Mouse (Mus musculus): ENCODE data around the gene Ly6g5c. TPM values are rescaled to one million over a fixed set of nuclear protein-coding genes. Genes with fewer than 3 reads are reported as not detected.

Gene Ly6g5c
- polyA plus RNA-seq, 1 experiment from 2014 or later: not detected

- Histone ChIP-seq H3K4me3 (no peak overlapping the region), H3K27me3 (replicated peaks) (peaks cover 61% of the 10 kb centered on the region), H3K36me3 (no peaks in the 10 kb centered on the region), H3K9me3 (replicated peaks) (no peaks in the 10 kb centered on the region), H3K27ac (ENCODE audit: poor library complexity, severe bottlenecking) (no peak overlapping the region), H3K4me2 (no peak overlapping the region), H3K9ac (no peak overlapping the region), H3K4me1 (replicated peaks) (peaks cover 23% of the 10 kb centered on the region)
- 73% methylated on average over 17 of the region's 17 CpGs for WGBS
- ATAC-seq (ENCODE audit: insufficient number of reproducible peaks, low FRiP score): no peak
These were observed 39.7 kb upstream of the Ly6g5c start for GRCm38 (mm10) chr17:35068213-35068914.

GRCm38 (mm10) chr17:35070556-35071229 lies 37.4 kb upstream of the Ly6g5c start:
- no peaks in the 10 kb centered on the region for H3K9me3 ChIP-seq (replicated peaks)
- H3K36me3 ChIP-seq: no peaks in the 10 kb centered on the region
- H3K27me3 ChIP-seq (replicated peaks): peaks cover 37% of the 10 kb centered on the region
- H3K4me1 ChIP-seq (replicated peaks): peaks cover 4% of the 10 kb centered on the region
- H3K4me2 ChIP-seq: no peak overlapping the region
- no peak overlapping the region for H3K27ac ChIP-seq (ENCODE audit: poor library complexity, severe bottlenecking)
- WGBS: 40% methylated on average over 6 of the region's 6 CpGs
- ATAC-seq (ENCODE audit: insufficient number of reproducible peaks, low FRiP score): no peak
- H3K4me3 ChIP-seq: no peak overlapping the region
- H3K9ac ChIP-seq: no peak overlapping the region

- Histone ChIP-seq H3K4me2 (no peak overlapping the region), H3K9ac (no peak overlapping the region), H3K27me3 (replicated peaks) (peaks cover 30% of the 10 kb centered on the region), H3K4me1 (replicated peaks) (0 out of 2 replicates have a peak, but pooled peaks cover under 1% of the 10 kb centered on the region), H3K36me3 (no peaks in the 10 kb centered on the region), H3K9me3 (replicated peaks) (no peaks in the 10 kb centered on the region), H3K27ac (ENCODE audit: poor library complexity, severe bottlenecking) (no peak overlapping the region), H3K4me3 (no peak overlapping the region)
- ATAC-seq (ENCODE audit: insufficient number of reproducible peaks, low FRiP score): no peak
- WGBS: 80% methylated on average over 9 of the region's 9 CpGs
These were observed 36.6 kb upstream of the Ly6g5c start for GRCm38 (mm10) chr17:35071454-35071853.

- ATAC-seq (ENCODE audit: insufficient number of reproducible peaks, low FRiP score): no peak
- Histone ChIP-seq H3K36me3 (no peaks in the 10 kb centered on the region), H3K4me1 (replicated peaks) (peaks cover 19% of the 10 kb centered on the region), H3K9me3 (replicated peaks) (no peaks in the 10 kb centered on the region), H3K9ac (no peak overlapping the region), H3K4me3 (no peak overlapping the region), H3K27ac (ENCODE audit: poor library complexity, severe bottlenecking) (no peak overlapping the region), H3K27me3 (replicated peaks) (0 out of 2 replicates have a peak, but pooled peaks cover 7% of the 10 kb centered on the region), H3K4me2 (no peak overlapping the region)
- WGBS: 55% methylated on average over 17 of the region's 17 CpGs
These were observed 34.0 kb upstream of the Ly6g5c start for GRCm38 (mm10) chr17:35074097-35074496.

GRCm38 (mm10) chr17:35076507-35077176 lies 31.4 kb upstream of the Ly6g5c start, which contains the start of gene Ly6g6e:
Gene Ly6g6e (plus strand): TSS chr17:35076902.
- 34% methylated on average over 10 of the region's 10 CpGs for WGBS

GRCm38 (mm10) chr17:35077285-35077684 lies 30.8 kb upstream of the Ly6g5c start:
- H3K27me3 ChIP-seq (replicated peaks): 0 out of 2 replicates have a peak, but pooled peaks cover 9% of the 10 kb centered on the region
- WGBS: 35% methylated on average over 2 of the region's 2 CpGs
- H3K27ac ChIP-seq (ENCODE audit: poor library complexity, severe bottlenecking): 0 out of 2 replicates have a peak overlapping the region, but pooled peaks have one; percentile 5
- peak overlapping the region; percentile 63 for H3K4me2 ChIP-seq
- no peaks in the 10 kb centered on the region for H3K9me3 ChIP-seq (replicated peaks)
- ATAC-seq (ENCODE audit: insufficient number of reproducible peaks, low FRiP score): 0 out of 2 replicates have a peak, but pooled peaks have one; percentile 36
- H3K9ac ChIP-seq: peak overlapping the region; percentile 60
- H3K36me3 ChIP-seq: no peaks in the 10 kb centered on the region
- peaks cover 36% of the 10 kb centered on the region for H3K4me1 ChIP-seq (replicated peaks)
- H3K4me3 ChIP-seq: peak overlapping the region; percentile 29

More at GRCm38 (mm10) chr17:35076507-35077176, 31.4 kb upstream of the Ly6g5c start, which contains the start of gene Ly6g6e:
- no peak; the same call in 1 of the 2 replicates for ATAC-seq (ENCODE audit: insufficient number of reproducible peaks, low FRiP score)
- Histone ChIP-seq H3K9me3 (replicated peaks) (no peaks in the 10 kb centered on the region), H3K4me2 (peak within 1 kb of the TSS; percentile 63), H3K9ac (peak within 1 kb of the TSS; percentile 60), H3K4me3 (peak within 1 kb of the TSS; percentile 29), H3K4me1 (replicated peaks) (peaks cover 36% of the 10 kb centered on the region), H3K27ac (ENCODE audit: poor library complexity, severe bottlenecking) (0 out of 2 replicates have a peak within 1 kb of the TSS, but pooled peaks have one; percentile 5), H3K36me3 (no peaks in the 10 kb centered on the region), H3K27me3 (replicated peaks) (0 out of 2 replicates have a peak, but pooled peaks cover 6% of the 10 kb centered on the region)

- Histone ChIP-seq H3K27ac (ENCODE audit: poor library complexity, severe bottlenecking) (0 out of 2 replicates have a peak within 1 kb of the TSS, but pooled peaks have one; percentile 5), H3K4me2 (peak within 1 kb of the TSS; percentile 63), H3K27me3 (replicated peaks) (0 out of 2 replicates have a peak, but pooled peaks cover 9% of the 10 kb centered on the region), H3K9ac (peak within 1 kb of the TSS; percentile 60), H3K36me3 (no peaks in the 10 kb centered on the region), H3K4me1 (replicated peaks) (peaks cover 36% of the 10 kb centered on the region), H3K4me3 (peak within 1 kb of the TSS; percentile 29), H3K9me3 (replicated peaks) (no peaks in the 10 kb centered on the region)
- 10% methylated on average over 14 of the region's 14 CpGs for WGBS
- ATAC-seq (ENCODE audit: insufficient number of reproducible peaks, low FRiP score): no peak; the same call in 1 of the 2 replicates
These were observed 30.3 kb upstream of the Ly6g5c start, which contains the start of gene Ly6g6d for GRCm38 (mm10) chr17:35077786-35078233. Gene Ly6g6d (minus strand): TSS chr17:35078065.

GRCm38 (mm10) chr17:35079778-35080177 lies 28.3 kb upstream of the Ly6g5c start:
- ATAC-seq (ENCODE audit: insufficient number of reproducible peaks, low FRiP score): peak; percentile 38; the same call in 1 of the 2 replicates
- Histone ChIP-seq H3K4me1 (replicated peaks) (peaks cover 36% of the 10 kb centered on the region), H3K27me3 (replicated peaks) (0 out of 2 replicates have a peak, but pooled peaks cover 9% of the 10 kb centered on the region), H3K4me3 (0 out of 2 replicates have a peak overlapping the region, but pooled peaks have one; percentile 3), H3K9me3 (replicated peaks) (no peaks in the 10 kb centered on the region), H3K9ac (peak overlapping the region; percentile 42; the same call in 1 of the 2 replicates), H3K27ac (ENCODE audit: poor library complexity, severe bottlenecking) (0 out of 2 replicates have a peak overlapping the region, but pooled peaks have one; percentile 14), H3K4me2 (peak overlapping the region; percentile 50), H3K36me3 (no peaks in the 10 kb centered on the region)
- WGBS: 6% methylated on average over 9 of the region's 9 CpGs

GRCm38 (mm10) chr17:35080248-35080647 lies 27.8 kb upstream of the Ly6g5c start:
- Histone ChIP-seq H3K36me3 (no peaks in the 10 kb centered on the region), H3K9ac (peak overlapping the region; percentile 42; the same call in 1 of the 2 replicates), H3K4me1 (replicated peaks) (peaks cover 37% of the 10 kb centered on the region), H3K9me3 (replicated peaks) (no peaks in the 10 kb centered on the region), H3K27ac (ENCODE audit: poor library complexity, severe bottlenecking) (no peak overlapping the region), H3K27me3 (replicated peaks) (0 out of 2 replicates have a peak, but pooled peaks cover 9% of the 10 kb centered on the region), H3K4me2 (peak overlapping the region; percentile 50), H3K4me3 (no peak overlapping the region)
- WGBS: 24% methylated on average over 6 of the region's 6 CpGs
- ATAC-seq (ENCODE audit: insufficient number of reproducible peaks, low FRiP score): no peak

GRCm38 (mm10) chr17:35080710-35081109 lies 27.4 kb upstream of the Ly6g5c start:
- H3K4me1 ChIP-seq (replicated peaks): peaks cover 41% of the 10 kb centered on the region
- no peaks in the 10 kb centered on the region for H3K9me3 ChIP-seq (replicated peaks)
- no peak for ATAC-seq (ENCODE audit: insufficient number of reproducible peaks, low FRiP score)
- H3K9ac ChIP-seq: no peak overlapping the region
- 81% methylated on average over 4 of the region's 4 CpGs for WGBS
- H3K36me3 ChIP-seq: no peaks in the 10 kb centered on the region
- H3K4me2 ChIP-seq: no peak overlapping the region
- H3K4me3 ChIP-seq: no peak overlapping the region
- H3K27ac ChIP-seq (ENCODE audit: poor library complexity, severe bottlenecking): no peak overlapping the region
- H3K27me3 ChIP-seq (replicated peaks): 0 out of 2 replicates have a peak, but pooled peaks cover 9% of the 10 kb centered on the region

Data from heart, embryonic 12.5 days (tissue).